Mouse (Mus musculus): ENCODE measurements around the gene Clcnka. TPM values are rescaled to one million over a fixed set of nuclear protein-coding genes. Genes with fewer than 3 reads are reported as not detected.

The Clcnka gene
- polyA plus RNA-seq, 1 experiment, result not detected

GRCm38 (mm10) chr4:141357811-141358210, 40.7 kb downstream of the Clcnka start:
- H3K27me3 ChIP-seq (ENCODE audit: control insufficient read depth, insufficient read depth, insufficient read length), result no peaks in the 10 kb centered on the region
- H3K79me2 ChIP-seq (ENCODE audit: control insufficient read depth, insufficient read depth), result no peaks in the 10 kb centered on the region
- no peak overlapping the region for H3K4me3 ChIP-seq (ENCODE audit: insufficient read depth, poor library complexity, severe bottlenecking)
- H3K36me3 ChIP-seq (ENCODE audit: control insufficient read depth, insufficient read depth), result no peaks in the 10 kb centered on the region
- TF ChIP-seq USF1 (IDR thresholded peaks at IDR 0.05; ENCODE audit: low read depth) (no peak), CEBPB (IDR thresholded peaks at IDR 0.05; ENCODE audit: low read depth) (no peak), MAX (IDR thresholded peaks at IDR 0.05) (no peak), MYOD1 (IDR thresholded peaks at IDR 0.05; ENCODE audit: control insufficient read depth, insufficient read length, low read depth) (no peak), MYOG (IDR thresholded peaks at IDR 0.05; ENCODE audit: control insufficient read depth, extremely low read depth, insufficient read length) (no peak), CTCF (IDR thresholded peaks at IDR 0.05; ENCODE audit: control insufficient read depth, insufficient read depth, insufficient read length) (no peak), FOSL1 (IDR thresholded peaks at IDR 0.05; ENCODE audit: insufficient read depth, low read length, poor library complexity, severe bottlenecking) (no peak)
- no peak overlapping the region for H3ac ChIP-seq (ENCODE audit: control insufficient read depth, insufficient read length, low read depth)
- no peaks in the 10 kb centered on the region for H3K79me3 ChIP-seq (ENCODE audit: low read depth)

GRCm38 (mm10) chr4:141353868-141354267, 44.7 kb downstream of the Clcnka start:
- no peak overlapping the region for H3ac ChIP-seq (ENCODE audit: control insufficient read depth, insufficient read length, low read depth)
- no peak for TF ChIP-seq MAX (IDR thresholded peaks at IDR 0.05)
- TF ChIP-seq FOSL1 (IDR thresholded peaks at IDR 0.05; ENCODE audit: insufficient read depth, low read length, poor library complexity, severe bottlenecking), result no peak
- TF ChIP-seq MYOG (IDR thresholded peaks at IDR 0.05; ENCODE audit: control insufficient read depth, extremely low read depth, insufficient read length), result no peak
- TF ChIP-seq USF1 (IDR thresholded peaks at IDR 0.05; ENCODE audit: low read depth), result no peak
- TF ChIP-seq MYOD1 (IDR thresholded peaks at IDR 0.05; ENCODE audit: control insufficient read depth, insufficient read length, low read depth), result no peak
- TF ChIP-seq CEBPB (IDR thresholded peaks at IDR 0.05; ENCODE audit: low read depth), result no peak
- TF ChIP-seq CTCF (IDR thresholded peaks at IDR 0.05; ENCODE audit: control insufficient read depth, insufficient read depth, insufficient read length), result no peak
- H3K4me3 ChIP-seq (ENCODE audit: insufficient read depth, poor library complexity, severe bottlenecking), result no peak overlapping the region
- no peaks in the 10 kb centered on the region for H3K79me2 ChIP-seq (ENCODE audit: control insufficient read depth, insufficient read depth)
- no peaks in the 10 kb centered on the region for H3K79me3 ChIP-seq (ENCODE audit: low read depth)
- H3K27me3 ChIP-seq (ENCODE audit: control insufficient read depth, insufficient read depth, insufficient read length), result no peaks in the 10 kb centered on the region
- no peaks in the 10 kb centered on the region for H3K36me3 ChIP-seq (ENCODE audit: control insufficient read depth, insufficient read depth)

GRCm38 (mm10) chr4:141352986-141353385, 45.5 kb downstream of the Clcnka start:
- Histone ChIP-seq H3K79me3 (ENCODE audit: low read depth) (no peaks in the 10 kb centered on the region), H3K79me2 (ENCODE audit: control insufficient read depth, insufficient read depth) (no peaks in the 10 kb centered on the region), H3K27me3 (ENCODE audit: control insufficient read depth, insufficient read depth, insufficient read length) (no peaks in the 10 kb centered on the region), H3ac (ENCODE audit: control insufficient read depth, insufficient read length, low read depth) (no peak overlapping the region), H3K4me3 (ENCODE audit: insufficient read depth, poor library complexity, severe bottlenecking) (no peak overlapping the region), H3K36me3 (ENCODE audit: control insufficient read depth, insufficient read depth) (no peaks in the 10 kb centered on the region)
- no peak for TF ChIP-seq CTCF (IDR thresholded peaks at IDR 0.05; ENCODE audit: control insufficient read depth, insufficient read depth, insufficient read length)
- no peak for TF ChIP-seq MYOD1 (IDR thresholded peaks at IDR 0.05; ENCODE audit: control insufficient read depth, insufficient read length, low read depth)
- TF ChIP-seq MAX (IDR thresholded peaks at IDR 0.05), result no peak
- TF ChIP-seq MYOG (IDR thresholded peaks at IDR 0.05; ENCODE audit: control insufficient read depth, extremely low read depth, insufficient read length), result no peak
- TF ChIP-seq FOSL1 (IDR thresholded peaks at IDR 0.05; ENCODE audit: insufficient read depth, low read length, poor library complexity, severe bottlenecking), result no peak
- no peak for TF ChIP-seq USF1 (IDR thresholded peaks at IDR 0.05; ENCODE audit: low read depth)

- H3K36me3 ChIP-seq (ENCODE audit: control insufficient read depth, insufficient read depth), result no peaks in the 10 kb centered on the region
- H3K27me3 ChIP-seq (ENCODE audit: control insufficient read depth, insufficient read depth, insufficient read length), result no peaks in the 10 kb centered on the region
- no peak overlapping the region for H3K4me3 ChIP-seq (ENCODE audit: insufficient read depth, poor library complexity, severe bottlenecking)
- TF ChIP-seq USF1 (IDR thresholded peaks at IDR 0.05; ENCODE audit: low read depth) (no peak), MAX (IDR thresholded peaks at IDR 0.05) (no peak), MYOD1 (IDR thresholded peaks at IDR 0.05; ENCODE audit: control insufficient read depth, insufficient read length, low read depth) (no peak), CEBPB (IDR thresholded peaks at IDR 0.05; ENCODE audit: low read depth) (no peak), FOSL1 (IDR thresholded peaks at IDR 0.05; ENCODE audit: insufficient read depth, low read length, poor library complexity, severe bottlenecking) (no peak), CTCF (IDR thresholded peaks at IDR 0.05; ENCODE audit: control insufficient read depth, insufficient read depth, insufficient read length) (no peak), MYOG (IDR thresholded peaks at IDR 0.05; ENCODE audit: control insufficient read depth, extremely low read depth, insufficient read length) (no peak)
- H3K79me3 ChIP-seq (ENCODE audit: low read depth), result no peaks in the 10 kb centered on the region
- no peak overlapping the region for H3ac ChIP-seq (ENCODE audit: control insufficient read depth, insufficient read length, low read depth)
- no peaks in the 10 kb centered on the region for H3K79me2 ChIP-seq (ENCODE audit: control insufficient read depth, insufficient read depth)
These were observed 46.6 kb downstream of the Clcnka start for GRCm38 (mm10) chr4:141351972-141352371.

- no peaks in the 10 kb centered on the region for H3K27me3 ChIP-seq (ENCODE audit: control insufficient read depth, insufficient read depth, insufficient read length)
- no peak overlapping the region for H3ac ChIP-seq (ENCODE audit: control insufficient read depth, insufficient read length, low read depth)
- no peak overlapping the region for H3K4me3 ChIP-seq (ENCODE audit: insufficient read depth, poor library complexity, severe bottlenecking)
- no peaks in the 10 kb centered on the region for H3K79me2 ChIP-seq (ENCODE audit: control insufficient read depth, insufficient read depth)
- no peaks in the 10 kb centered on the region for H3K36me3 ChIP-seq (ENCODE audit: control insufficient read depth, insufficient read depth)
- TF ChIP-seq MYOG (IDR thresholded peaks at IDR 0.05; ENCODE audit: control insufficient read depth, extremely low read depth, insufficient read length), result no peak
- TF ChIP-seq CEBPB (IDR thresholded peaks at IDR 0.05; ENCODE audit: low read depth), result no peak
- TF ChIP-seq CTCF (IDR thresholded peaks at IDR 0.05; ENCODE audit: control insufficient read depth, insufficient read depth, insufficient read length), result no peak
- TF ChIP-seq MAX (IDR thresholded peaks at IDR 0.05), result no peak
- no peak for TF ChIP-seq USF1 (IDR thresholded peaks at IDR 0.05; ENCODE audit: low read depth)
- TF ChIP-seq FOSL1 (IDR thresholded peaks at IDR 0.05; ENCODE audit: insufficient read depth, low read length, poor library complexity, severe bottlenecking), result no peak
- no peak for TF ChIP-seq MYOD1 (IDR thresholded peaks at IDR 0.05; ENCODE audit: control insufficient read depth, insufficient read length, low read depth)
- no peaks in the 10 kb centered on the region for H3K79me3 ChIP-seq (ENCODE audit: low read depth)
These were observed 48.5 kb downstream of the Clcnka start for GRCm38 (mm10) chr4:141350015-141350414.

- Histone ChIP-seq H3K79me3 (ENCODE audit: low read depth) (no peaks in the 10 kb centered on the region), H3K36me3 (ENCODE audit: control insufficient read depth, insufficient read depth) (no peaks in the 10 kb centered on the region), H3K4me3 (ENCODE audit: insufficient read depth, poor library complexity, severe bottlenecking) (no peak overlapping the region), H3ac (ENCODE audit: control insufficient read depth, insufficient read length, low read depth) (no peak overlapping the region), H3K27me3 (ENCODE audit: control insufficient read depth, insufficient read depth, insufficient read length) (no peaks in the 10 kb centered on the region), H3K79me2 (ENCODE audit: control insufficient read depth, insufficient read depth) (no peaks in the 10 kb centered on the region)
- TF ChIP-seq CEBPB (IDR thresholded peaks at IDR 0.05; ENCODE audit: low read depth), result no peak
These were observed 49.9 kb downstream of the Clcnka start for GRCm38 (mm10) chr4:141348616-141349015.

All from C2C12 (cell line).